ENCODE assay signal across 20 mouse cellular contexts in the genomic region with DNA sequence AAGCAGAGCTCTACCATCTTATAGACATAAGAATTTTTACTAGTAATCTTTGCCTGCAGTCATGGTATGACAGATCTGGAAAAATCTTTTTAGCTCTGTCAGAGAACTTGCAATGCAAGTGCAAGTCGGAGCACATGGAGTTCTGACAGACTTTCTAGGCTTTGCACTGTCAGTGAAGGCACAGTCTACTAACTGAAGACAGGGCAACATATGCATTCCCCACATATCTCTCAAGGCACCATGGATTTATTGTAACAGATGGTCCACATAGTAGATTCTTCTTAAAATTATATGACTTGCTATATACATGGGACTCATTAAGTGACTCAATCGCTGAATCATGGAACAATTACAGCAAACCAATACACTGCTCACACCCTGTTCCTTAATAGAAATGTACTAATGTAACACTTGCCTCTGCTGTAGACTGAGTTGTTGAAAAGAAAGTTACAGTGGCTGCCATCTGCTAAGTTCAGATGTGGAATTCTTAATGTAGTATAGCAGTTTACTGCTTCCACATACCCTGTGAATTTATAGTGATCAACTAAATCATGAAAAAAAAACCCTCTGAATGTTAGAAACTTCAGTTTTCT.
DNase-seq lines count a peak whose midpoint lies in the region; ATAC-seq lines count a peak whose summit lies in the region.
"Had no signal": no experiment of that assay in that cellular context is flagged by ENCODE, and none has a peak within 500 bp of the region (broad histone marks: within the 10 kb centered on the region; RNA-seq: fewer than 3 reads in every experiment).

No protein-coding gene starts in this region.

- H3K36me3 ChIP-seq in forebrain, embryonic 15.5 days, result no peaks in the 10 kb centered on the region
- no peaks in the 10 kb centered on the region for H3K36me3 ChIP-seq in forebrain, embryonic 12.5 days (replicated peaks)
- H3K36me3 ChIP-seq: heart, embryonic 15.5 days; intestine, embryonic 15.5 days had no signal

- whole genome bisulfite sequencing in forebrain, embryonic 15.5 days, result 68% methylated on average over 2 of the region's 2 CpGs
- 78% methylated on average over 2 of the region's 2 CpGs for WGBS in forebrain, embryonic 12.5 days

- no peaks in the 10 kb centered on the region for H3K27me3 ChIP-seq in forebrain, embryonic 15.5 days
- no peaks in the 10 kb centered on the region for H3K27me3 ChIP-seq in forebrain, embryonic 12.5 days
- H3K27me3 ChIP-seq: heart, embryonic 15.5 days; intestine, embryonic 15.5 days had no signal

- intact Hi-C loops in left cerebral cortex, postnatal 25 days (cut with DNase I), result no loop called here
- intact Hi-C loops in left cerebral cortex, postnatal 4 days (cut with DNase I), result no loop called here

- no peak overlapping the region for H3K4me2 ChIP-seq in forebrain, embryonic 15.5 days (replicated peaks)
- H3K4me2 ChIP-seq in forebrain, embryonic 12.5 days, result no peak overlapping the region
- H3K4me2 ChIP-seq: heart, embryonic 11.5 days; heart, embryonic 15.5 days; hindbrain, embryonic 14.5 days; intestine, embryonic 15.5 days had no signal

- no peak overlapping the region for H3K4me3 ChIP-seq in forebrain, embryonic 15.5 days
- no peak overlapping the region for H3K4me3 ChIP-seq in forebrain, embryonic 12.5 days (replicated peaks)
- H3K4me3 ChIP-seq: heart, adult 2 months; heart, embryonic 15.5 days; intestine, embryonic 15.5 days had no signal

- peak; percentile 3 to 13 for DNase-seq in left cerebral cortex, postnatal 25 days (ENCODE audit: low spot score in 2 of 2)
- no peak for DNase-seq in left cerebral cortex, postnatal 4 days
- peak; percentile 34 for DNase-seq in brain, embryonic 18.5 days (ENCODE audit: low read depth, low spot score)
- peak; percentile 13 for DNase-seq in telencephalon, adult 2 months (ENCODE audit: low read depth, low spot score)
- DNase-seq: adrenal gland, adult 2 months; adrenal gland, postnatal 25 days; cerebellum, adult 11-12 months; cerebellum, adult 9-10 months; cerebellum, postnatal 25 days; gastrocnemius, postnatal 14 days; heart, adult 2 months; heart, postnatal 14 days; kidney, adult 18-20 months had no signal

- no peak overlapping the region for H3K9ac ChIP-seq in forebrain, embryonic 15.5 days (replicated peaks)
- no peak overlapping the region for H3K9ac ChIP-seq in forebrain, embryonic 12.5 days
- H3K9ac ChIP-seq: heart, embryonic 15.5 days; hindbrain, embryonic 14.5 days; intestine, embryonic 15.5 days had no signal

- peaks cover 8% of the 10 kb centered on the region for H3K4me1 ChIP-seq in forebrain, embryonic 15.5 days
- H3K4me1 ChIP-seq in forebrain, embryonic 12.5 days, result no peaks in the 10 kb centered on the region
- H3K4me1 ChIP-seq: heart, embryonic 15.5 days; intestine, embryonic 15.5 days had no signal

- no peaks in the 10 kb centered on the region for H3K9me3 ChIP-seq in forebrain, embryonic 15.5 days
- H3K9me3 ChIP-seq in forebrain, embryonic 12.5 days, result 0 out of 2 replicates have a peak, but pooled peaks cover 3% of the 10 kb centered on the region
- H3K9me3 ChIP-seq: heart, embryonic 15.5 days; intestine, embryonic 15.5 days had no signal

- peak; percentile 60; the same call in 1 of the 2 replicates for ATAC-seq in forebrain, embryonic 15.5 days (replicated peaks)
- no peak for ATAC-seq in forebrain, embryonic 12.5 days (ENCODE audit: low FRiP score)
- ATAC-seq in erythroblast, adult 5-6 weeks (replicated peaks; ENCODE audit: low FRiP score, poor library complexity, severe bottlenecking), result no peak
- ATAC-seq: intestine, embryonic 15.5 days had no signal

- H3K27ac ChIP-seq in forebrain, embryonic 15.5 days (replicated peaks), result no peak overlapping the region
- H3K27ac ChIP-seq in forebrain, embryonic 12.5 days, result no peak overlapping the region
- H3K27ac ChIP-seq: heart, adult 2 months; heart, embryonic 15.5 days; hindbrain, embryonic 14.5 days; intestine, embryonic 15.5 days had no signal
